Mouse (Mus musculus) brain, adult 2 months (tissue): ENCODE results near the gene Bdh1.

Experiments
- DNase-seq: peaks from one replicate; pipeline ENCODE4 v3.0.0; 2011; ENCODE audit warnings: low read depth, low spot score

The Bdh1 gene

DNA sequence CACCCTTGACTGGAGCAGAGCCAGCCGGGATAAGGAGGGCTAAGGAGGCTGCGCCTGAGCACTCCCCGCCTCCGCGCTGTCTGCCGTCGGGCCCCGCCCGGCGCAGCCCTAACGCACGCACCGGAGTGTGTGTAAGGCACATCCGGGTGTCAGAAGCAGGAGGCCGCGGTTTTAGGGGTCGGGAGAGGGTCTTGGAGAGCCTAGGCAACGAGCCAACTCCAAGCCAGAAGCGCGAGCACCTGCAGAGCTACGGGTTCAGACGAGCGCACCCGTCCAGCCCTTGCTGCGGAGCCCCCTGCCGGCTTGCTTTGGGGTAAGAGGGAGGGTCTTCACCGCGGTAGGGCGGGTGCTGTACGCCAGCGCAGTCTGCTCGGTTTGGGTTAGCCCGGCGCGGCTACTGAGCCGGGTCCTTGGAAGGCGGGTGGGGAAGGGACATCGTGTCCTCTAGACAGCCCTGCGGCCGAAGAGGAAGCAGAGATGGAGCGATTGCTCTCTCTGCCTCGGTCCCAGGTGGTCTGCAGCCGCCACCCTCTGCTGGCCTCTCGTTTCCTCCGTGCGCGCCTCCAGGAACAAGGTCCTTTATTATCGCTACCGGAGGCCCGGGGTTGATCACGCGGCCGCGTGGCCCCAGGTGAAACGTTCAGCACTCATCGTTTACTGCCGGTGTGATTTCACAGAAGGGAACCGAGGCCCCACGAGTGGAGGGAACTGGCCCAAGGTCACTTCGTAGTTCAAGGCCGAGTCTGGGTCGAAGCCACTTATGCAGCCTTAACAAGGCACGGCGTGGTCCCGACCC is 6.8 kb downstream of the Bdh1 start:
- DNase-seq: peak; percentile 94

DNA sequence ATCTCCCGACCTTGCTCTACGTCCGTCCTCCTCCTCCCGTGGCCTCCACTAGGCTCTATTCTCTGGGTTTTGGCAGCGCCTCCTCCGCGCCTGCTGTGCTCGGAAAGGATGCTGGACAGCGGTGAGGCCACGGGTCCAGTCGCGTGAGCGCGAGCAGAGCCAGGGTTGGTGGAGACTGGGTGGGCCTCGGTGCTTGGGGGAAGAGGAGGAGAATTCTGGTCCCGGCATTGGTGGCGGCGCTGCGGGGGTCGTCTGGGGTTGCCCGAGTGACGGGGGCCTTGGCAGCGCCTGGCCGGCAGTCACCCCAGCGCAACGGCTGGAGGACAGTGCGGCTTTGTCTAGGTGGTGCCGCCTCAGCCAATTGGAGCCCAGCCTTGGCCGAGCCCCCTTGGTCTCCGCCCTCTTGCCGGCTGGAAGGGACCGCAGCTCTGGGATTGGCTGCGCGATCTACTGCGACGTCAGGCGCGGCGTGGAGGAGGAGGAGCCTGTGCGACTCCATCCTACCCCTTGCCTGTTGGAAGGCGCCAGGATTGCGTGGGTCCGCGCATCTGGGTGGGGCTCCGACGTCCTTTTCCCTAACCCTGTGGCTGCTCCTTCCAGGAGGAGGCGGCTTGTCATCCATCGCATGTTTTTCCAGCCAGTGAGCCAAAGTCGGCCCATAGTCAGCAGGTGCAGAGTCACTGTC is 7.5 kb downstream of the Bdh1 start:
- DNase-seq: peak; percentile 100

DNA sequence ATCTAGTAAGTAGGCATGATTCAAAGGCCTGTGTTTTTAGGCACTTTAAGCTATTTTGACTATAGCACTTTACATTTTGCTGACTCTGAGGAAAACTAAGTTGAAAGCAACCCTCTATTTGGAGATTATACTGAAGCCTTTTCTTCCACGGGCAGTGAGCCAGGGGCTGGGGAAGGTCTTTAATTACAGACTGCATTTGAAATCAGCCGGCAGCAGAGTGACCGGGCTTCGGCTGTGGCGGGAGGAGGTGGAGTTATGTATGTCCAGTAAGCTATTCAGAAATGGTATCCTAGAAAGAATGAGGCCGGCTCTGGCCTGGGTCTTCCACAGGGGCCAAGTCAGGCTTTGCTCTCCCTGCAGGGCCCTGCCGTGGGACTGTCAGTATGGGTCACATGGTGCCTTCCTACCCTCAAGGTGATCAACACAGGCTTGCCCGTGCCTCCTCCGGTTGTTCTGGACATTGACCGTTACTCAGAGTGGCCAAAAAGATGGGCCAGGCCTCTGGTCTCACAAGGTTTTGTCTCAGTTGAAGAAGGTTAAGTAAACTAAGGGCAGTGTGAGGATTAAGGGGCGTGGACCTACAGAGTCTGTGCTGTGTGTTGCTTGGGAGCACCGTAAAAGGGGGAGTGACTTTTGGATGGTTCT is 11.5 kb downstream of the Bdh1 start:
- no peak for DNase-seq

DNA sequence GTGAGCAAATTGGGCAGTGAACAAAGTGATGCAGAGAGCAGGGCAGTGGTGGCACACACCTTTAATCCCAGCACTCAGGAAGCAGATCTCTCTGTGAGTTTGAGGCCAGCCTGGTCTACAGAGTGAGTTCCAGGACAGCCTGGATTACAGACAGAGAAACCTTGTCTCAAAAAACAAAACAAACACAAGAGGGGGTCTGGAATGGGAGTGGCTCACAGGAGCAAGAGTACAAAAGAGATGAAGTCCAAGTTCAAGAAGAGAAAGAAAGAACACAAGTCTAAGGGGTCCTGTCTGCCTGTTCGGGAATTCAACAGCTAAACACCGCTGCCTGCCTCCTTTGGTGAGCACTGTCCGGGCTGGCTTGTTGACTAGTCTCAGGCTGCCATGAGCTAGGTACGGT is 13.1 kb downstream of the Bdh1 start:
- no peak for DNase-seq

DNA sequence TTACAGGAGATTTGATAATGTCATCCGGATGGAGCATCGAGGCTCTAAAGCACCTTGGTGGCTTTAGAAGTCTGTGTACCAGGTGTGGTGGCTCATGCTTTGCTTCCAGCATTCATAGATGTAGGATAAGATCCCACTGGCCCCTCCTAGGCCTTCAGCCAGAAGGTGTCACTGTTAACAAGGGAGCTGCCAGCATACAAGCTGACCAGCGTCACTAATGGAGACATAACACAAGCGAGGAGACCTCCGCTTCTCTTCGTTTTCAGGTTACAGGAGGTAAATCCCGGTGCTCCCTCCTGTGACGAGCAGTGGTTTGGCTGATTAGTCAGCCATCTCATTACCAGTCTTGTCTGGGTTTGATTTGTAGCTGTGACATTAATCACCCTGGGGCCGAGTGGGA is 14.0 kb downstream of the Bdh1 start:
- peak; percentile 43 for DNase-seq

DNA sequence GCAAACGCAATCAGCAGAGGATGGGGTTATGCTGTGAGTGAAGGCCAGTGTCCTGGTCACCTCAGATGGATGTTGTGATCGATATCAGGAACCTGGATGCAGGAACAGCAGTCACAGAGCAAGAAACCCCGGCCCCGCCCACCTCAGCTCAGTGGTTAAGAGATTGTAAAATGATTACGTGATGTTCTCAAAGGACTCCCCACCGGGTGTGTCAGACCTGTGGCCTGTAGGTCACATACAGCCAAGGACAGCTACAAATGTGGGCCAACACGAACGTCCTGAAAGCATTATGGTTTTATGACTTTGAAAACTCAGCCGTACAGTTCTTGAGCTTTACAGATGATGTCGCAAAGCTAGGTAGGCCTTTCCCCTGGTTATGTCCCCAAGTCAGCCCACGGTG is 15.3 kb downstream of the Bdh1 start:
- no peak for DNase-seq

DNA sequence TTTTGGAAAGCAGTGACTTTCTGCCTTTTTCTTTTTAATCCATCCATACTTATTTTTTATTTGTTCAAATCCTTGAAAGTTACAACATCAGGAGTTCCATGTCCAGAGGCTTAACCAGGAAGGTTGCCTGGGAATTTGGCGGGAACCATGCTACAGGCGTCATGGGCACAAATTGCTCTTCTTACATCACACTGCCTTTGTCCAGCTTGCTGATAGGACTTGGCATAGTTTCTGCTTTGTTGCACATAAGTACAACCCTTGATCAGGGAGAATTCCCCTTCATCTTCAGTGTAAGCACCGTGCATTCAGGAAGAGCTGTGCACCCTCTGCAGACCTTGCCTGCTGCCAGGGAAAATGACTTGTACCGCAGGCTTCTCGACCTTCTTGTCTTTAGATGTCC is 17.4 kb downstream of the Bdh1 start:
- no peak for DNase-seq

DNA sequence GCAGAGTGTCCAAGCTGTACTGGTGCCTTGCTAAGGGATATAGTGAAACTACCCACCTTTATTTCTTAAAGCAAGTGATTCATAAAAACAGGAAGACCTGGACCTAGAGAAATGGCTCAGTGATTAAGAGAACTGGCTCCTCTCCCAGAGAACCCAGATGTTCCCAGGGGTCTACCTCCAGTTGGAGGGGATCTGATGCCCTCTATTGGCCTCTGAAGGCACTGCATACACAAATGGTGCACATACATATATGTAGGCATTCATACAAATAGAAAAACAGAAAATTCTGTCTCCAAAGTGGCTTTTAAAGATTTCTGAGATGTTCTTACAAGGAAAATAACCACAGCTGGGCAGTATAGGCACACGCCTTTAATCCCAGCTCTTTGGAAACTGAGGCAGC is 18.0 kb downstream of the Bdh1 start:
- DNase-seq: no peak

DNA sequence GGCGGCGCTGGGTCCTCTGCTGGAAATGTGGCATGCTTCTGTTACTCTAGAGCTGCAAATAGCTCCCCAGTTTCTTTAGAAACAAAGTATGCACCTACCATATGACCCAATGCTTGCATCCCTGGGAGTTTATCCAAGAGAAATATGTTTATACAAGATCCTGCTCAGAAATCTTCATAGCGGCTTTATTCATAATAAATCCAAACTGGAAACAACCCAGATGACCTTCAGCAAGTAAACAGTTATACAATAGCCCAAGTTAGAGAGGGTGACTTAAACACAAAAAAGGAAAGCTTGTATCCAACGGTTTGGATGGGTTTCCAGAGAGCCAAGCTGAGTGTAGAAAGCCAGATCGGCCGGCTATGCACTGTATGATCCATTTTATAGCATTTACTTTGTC is 22.4 kb downstream of the Bdh1 start:
- DNase-seq: no peak

DNA sequence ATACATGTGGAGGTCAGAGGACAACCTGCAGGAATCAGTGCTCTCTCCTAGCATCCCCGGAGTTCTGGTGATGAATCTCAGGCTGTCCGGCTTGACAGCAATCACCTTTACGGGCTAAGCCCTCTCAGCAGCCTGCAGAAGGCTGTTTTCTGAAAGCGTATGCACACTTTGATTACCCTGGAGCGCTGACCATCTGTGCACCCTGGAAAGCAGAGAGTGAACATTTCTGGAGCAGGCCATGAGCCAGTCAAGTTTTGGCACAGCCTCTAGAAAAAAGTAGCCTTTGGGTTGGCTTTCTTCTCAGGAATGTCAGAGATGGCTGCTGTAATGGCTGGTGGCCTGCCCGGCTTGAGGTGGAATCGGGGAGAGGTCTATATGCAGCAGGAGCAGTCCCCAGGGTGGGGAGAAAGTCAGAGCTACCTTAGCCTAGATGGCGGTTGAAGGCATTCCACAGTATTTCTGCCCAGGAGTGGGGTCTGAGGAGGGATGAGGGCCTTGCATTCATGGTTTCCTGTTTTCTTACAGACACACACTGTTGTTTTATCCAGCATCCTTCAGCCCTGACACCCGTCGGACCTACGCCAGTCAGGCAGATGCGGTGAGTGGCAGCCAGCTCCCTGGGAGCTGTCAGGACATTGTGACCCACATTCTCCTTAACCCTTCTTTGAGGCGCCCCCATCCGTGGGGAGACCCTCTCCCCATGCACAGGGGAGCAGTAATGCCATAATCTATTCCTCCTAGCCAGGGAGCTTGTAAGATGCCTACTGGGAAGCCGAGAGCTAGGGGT is 24.2 kb downstream of the Bdh1 start:
- DNase-seq: peak; percentile 97

DNA sequence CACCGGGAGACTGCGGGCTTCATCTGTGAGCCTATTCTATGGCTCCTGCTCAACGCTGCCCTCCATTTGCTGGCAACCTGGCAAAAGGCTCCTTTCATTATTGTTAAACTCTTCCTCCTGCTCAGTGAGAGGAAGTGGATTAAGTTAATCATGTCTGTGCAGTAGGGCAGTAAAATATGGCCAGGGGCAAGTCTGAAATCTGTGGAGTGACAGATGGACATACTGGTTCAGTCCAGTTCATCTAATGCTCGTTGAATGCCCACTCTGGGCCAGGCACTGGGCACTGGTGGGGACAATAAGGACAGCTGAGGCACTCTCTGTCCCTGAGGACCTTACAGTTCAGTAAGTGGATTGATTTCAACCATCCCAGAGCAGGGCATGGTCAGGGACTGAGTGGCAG is 27.9 kb downstream of the Bdh1 start:
- DNase-seq: no peak

DNA sequence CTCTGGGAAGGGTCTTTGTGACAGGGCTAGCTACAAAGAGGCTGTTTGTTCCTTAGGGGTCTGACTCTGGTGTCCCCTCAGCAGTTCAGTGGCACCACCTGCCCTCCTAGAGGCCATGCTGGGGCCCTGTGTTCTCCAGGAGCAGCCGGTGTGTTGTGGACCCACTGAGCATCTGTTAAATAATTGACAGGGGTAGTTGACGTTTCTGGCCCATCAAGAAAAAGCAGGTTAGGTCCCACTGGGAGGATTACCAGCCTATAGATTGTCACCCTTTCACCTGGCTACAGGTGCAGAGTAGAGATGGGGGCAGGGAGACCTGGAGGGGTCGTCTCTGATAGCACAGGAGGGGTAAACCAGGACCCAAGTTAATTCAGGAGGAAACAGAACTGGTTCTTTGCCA is 29.2 kb downstream of the Bdh1 start:
- DNase-seq: no peak

DNA sequence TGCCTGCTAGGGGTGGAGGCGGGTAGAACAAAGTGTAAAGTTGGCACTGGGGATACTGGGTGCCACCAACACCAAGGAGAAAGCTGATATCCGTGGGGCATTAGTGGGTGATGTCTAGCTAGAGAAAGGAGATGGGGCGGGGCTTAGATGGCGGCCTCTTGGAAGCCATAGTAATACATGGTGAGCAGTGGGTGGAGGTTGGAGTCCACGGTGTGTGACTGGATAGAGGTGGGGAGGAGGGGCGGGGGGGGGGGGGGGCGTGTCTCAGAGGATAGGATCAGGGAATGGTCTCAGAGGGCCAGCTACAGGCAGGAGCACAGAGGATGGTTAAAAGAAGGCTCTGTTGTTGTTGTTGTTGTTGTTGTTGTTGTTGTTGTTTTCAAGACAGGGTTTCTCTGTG is 30.4 kb downstream of the Bdh1 start:
- DNase-seq: no peak

DNA sequence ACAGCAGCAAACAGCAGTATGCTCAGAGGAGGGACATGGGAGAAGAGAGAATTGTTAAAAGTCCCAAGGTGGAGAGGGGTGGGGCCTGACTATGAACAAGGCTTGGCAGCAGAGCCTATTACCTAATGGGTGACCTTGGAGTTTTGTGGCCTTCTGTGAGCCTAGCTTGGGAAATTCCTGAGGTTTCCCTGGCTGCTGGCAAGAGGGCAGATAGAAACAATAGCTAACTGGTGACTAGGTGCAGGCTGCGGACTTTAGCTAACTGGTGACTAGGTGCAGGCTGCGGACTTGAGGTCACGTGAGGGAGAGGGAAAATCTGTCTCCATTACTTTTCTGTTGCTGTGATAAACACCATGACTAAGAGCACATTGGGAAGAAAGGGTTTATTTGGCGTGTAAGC is 31.9 kb downstream of the Bdh1 start:
- no peak for DNase-seq

DNA sequence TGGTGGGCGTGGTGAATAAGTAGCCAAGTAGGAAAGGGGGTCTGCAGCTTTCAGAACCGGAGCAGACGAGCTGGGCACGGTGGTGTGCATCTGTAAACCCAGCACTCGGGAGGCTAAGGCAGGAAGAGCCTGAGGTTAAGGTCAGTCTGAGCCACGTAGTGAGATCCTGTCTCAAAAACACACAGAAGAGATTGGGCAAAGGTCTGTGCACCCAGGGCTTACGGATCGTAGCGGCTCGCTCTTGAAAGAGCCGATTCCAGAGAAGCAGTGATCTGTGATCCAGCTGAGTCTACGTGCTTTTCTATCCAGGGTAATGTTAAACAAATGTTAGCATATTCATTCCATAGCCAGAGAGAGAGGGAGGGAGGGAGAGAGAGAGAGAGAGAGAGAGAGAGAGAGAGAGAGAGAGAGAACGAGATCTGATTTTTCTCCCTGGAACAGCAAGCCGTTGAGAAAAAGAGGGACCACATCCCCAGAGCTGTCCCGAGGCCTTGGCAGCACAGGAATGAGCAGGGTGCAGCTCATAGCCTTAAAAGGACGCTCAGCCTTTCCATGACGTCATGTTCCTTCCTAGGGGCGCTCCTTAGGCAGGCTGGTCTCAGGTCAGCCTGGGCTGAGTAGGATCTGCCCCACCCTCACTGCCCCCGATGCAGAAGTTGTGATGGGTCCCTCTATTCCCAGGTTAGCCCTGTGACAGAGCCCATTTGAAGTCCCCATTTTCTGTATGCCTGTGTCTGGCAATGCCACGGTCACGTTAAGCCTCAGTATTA is 33.4 kb downstream of the Bdh1 start:
- DNase-seq: no peak

DNA sequence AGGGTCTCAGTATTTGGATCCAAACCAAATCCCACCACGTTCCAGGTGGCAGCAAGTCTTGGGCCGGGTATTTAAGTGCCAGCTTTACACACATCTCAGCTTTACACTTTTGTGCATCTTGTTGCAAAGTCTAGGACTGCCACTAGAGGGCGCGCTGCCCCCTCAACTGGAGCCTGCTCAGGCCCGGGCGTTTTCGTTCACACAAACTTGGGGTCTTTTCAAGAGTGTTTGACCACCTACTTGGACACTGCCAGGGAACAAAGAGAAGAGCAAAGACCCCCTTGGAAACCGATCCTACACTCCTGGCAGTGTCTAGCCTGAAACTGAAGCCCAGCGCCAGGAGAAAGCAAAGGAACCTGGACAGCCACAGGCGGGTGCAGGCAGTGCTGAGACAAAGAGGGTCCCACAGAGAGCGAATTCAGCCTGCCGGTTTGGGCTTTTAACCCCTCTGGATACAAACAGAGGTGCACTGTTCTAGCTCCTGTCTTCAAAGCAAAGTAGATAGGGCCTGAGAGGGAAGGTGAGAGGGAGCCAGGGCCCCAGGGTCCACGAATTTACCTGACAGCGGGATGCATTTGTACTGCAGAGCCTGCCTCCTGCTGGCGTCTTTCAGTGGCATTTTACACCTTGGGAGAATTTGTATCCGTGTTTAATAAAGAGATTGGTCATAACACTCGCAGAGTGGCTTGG is 36.3 kb downstream of the Bdh1 start:
- peak; percentile 84 for DNase-seq

DNA sequence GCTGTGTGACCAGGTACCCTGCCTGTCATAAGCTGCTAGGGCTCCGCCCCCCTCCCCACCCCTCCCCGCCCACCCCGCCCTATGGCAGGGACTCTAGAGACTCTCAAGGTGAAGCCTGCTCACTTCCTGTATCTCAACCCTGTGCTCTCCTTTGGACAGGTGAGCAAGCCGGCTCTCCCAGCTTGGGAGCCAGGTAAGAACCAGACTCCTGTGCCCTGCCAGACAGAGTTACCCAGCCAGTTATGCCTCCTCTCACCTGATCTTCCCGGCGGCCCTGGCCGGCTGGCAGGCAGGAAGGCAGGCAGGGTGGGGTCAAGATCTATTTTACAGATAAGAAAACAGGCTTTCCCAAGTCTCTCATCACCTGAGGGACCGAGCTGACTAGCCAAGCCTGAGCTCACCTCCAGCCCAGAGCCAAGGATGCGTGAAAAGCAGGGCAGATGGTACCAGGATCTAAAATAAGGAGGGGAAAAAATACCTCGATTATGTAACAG is 37.9 kb downstream of the Bdh1 start:
- DNase-seq: peak; percentile 96

DNA sequence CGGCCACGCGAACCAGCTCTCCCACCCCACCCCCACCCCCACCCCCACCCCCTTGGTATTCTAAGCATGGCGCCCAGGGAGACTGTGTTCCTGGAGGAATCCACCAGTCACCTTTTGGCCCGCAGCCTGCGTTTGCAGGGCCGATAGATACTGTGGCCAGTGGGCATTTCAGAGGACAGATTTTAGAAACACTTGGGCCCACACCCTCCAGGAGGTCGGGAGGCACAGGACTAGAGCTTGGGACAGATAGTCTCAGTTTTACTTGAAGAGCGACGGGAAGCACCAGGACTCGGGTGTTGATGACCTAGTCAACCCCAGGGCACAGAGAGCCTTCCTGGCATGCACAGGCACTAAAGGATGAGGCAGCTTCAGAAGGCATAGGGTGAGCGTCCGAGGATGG is 38.4 kb downstream of the Bdh1 start:
- peak; percentile 50 for DNase-seq

DNA sequence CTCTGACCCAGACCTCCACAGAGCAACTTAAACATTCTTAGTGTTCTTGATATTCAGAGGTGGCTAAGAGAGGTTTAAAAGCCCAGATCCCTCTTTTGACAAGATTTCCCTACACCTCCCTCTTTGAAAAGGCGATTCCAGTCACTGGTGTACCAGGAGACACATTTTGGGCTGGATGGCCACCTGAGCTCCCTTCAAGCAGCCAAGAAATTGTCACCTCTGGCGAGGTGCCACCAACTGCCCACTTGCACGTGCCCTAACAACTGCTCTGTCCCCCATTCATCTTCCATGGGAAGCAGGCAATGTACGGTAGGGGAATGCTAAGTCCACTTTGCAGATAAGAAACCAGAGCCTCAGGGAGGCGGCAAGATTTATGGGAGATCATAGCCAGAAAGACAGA is 39.0 kb downstream of the Bdh1 start:
- DNase-seq: no peak

DNA sequence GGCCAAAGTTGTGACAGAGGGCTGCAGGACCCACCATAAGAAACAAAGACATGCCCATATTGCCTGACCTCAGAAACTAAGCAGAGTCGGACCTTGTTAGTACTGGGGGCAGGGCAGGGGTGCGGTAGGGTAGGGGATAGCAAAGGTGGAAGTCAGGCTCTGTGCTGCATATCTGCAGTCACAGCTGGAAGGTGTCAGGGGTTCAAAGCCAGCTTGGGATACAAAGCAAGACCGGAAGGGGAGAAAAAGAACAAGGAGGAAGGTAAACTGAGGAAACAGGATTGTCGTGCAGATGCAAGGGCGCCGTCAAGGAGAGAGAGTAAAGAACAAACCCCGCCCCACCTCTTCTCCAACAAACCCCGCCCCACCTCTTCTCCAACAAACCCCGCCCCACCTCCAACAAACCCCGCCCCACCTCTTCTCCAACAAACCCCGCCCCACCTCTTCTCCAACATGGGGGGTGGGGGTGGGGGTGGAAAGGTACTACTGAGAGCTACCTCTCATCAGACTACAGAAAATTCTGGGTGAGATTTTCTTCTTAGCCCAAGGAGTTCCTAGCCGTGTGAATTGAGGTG is 40.1 kb downstream of the Bdh1 start:
- DNase-seq: no peak
